Mouse (Mus musculus): ENCODE measurements at regions not wholly inside any gene's neighbourhood (a gene's known extent, or its start where the extent isn't known, plus 50 kb on each side); places are given as distances from the start of the nearest gene placed in this dataset.

DNA sequence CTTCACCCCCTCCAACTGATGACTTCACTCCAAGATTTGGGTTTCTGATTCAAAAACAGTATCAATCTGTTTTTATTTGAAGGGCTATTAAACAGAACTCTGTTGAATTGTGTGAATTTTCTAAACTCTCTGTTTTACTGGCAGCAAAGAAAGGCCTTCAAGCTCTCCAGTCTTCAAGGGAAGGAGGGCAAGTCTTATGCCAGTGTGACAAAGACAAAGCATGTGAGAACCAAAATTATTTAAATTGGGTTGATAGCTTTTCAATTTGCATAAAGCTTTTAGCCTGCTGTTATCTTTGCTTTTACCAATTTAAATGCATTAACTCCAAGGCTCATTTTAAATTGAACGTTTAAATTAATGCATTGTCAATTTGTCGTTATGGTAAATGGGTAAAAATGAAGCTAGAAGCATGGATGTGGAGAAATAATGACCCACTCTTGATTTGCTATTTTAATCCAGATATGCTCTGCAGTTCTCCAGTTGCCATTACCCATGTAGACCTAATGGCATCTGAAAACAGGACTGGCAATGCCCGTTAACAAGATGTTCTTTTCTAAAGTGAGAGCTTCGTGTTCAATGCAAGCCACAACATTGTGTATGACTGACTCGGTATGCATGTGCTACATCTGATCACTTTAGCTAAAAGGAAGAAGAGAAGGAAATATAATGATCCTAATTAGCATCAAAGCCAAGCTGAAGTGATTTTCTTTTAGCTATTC is 375.0 kb upstream of the Cntn5 start:
- TF ChIP-seq CTCF (IDR thresholded peaks at IDR 0.05; ENCODE audit: control insufficient read depth, insufficient read depth, low read length): no peak
- TF ChIP-seq POLR2A (IDR thresholded peaks at IDR 0.05; ENCODE audit: borderline replicate concordance, control insufficient read depth, low read depth, low read length): no peak
